In genomic region chr1:60564691-60565090, GRCm38 (mm10) we compare ENCODE assay signal across 8 mouse cellular contexts. TPM values are rescaled to one million over a fixed set of nuclear protein-coding genes. Genes with fewer than 3 reads are reported as not detected.
A peak's percentile ranks its signal among the peaks of the same experiment; 100 is the strongest.
DNase-seq lines count a peak whose midpoint lies in the region; ATAC-seq and TF ChIP-seq lines count a peak whose summit lies in the region.

No protein-coding gene starts in this region.

- no peak for TF ChIP-seq POLR2A in CH12.LX (IDR thresholded peaks at IDR 0.05; ENCODE audit: low read depth, low read length)

- peaks cover 2 to 10% of the 10 kb centered on the region in 2 experiments; a peak in 3 of 4 replicates for H3K4me1 ChIP-seq in CH12.LX (ENCODE audit: control insufficient read depth in 1 of 2, insufficient read depth in 2 of 2)
- H3K4me1 ChIP-seq in heart, postnatal 0 days (ENCODE audit: control insufficient read depth, insufficient read depth) = peaks cover 20% of the 10 kb centered on the region; the same call in 1 of the 2 replicates
- no peaks in the 10 kb centered on the region; the same call in none of the 2 replicates for H3K4me1 ChIP-seq in liver, postnatal 0 days (ENCODE audit: insufficient read depth)

- in situ Hi-C loops in CH12.LX (cut with MboI; ENCODE audit: low pct_ligation_motif_present, low pct_unique_long_range_greater_than_20kb, low sequenced_read_pairs) = loop anchor here (25.0 kb wide), 1 partner anchor 248 kb away; no protein-coding TSS in a partner anchor

- H3K27ac ChIP-seq in CH12.LX (ENCODE audit: insufficient read depth, low read depth) = no peak overlapping the region
- H3K27ac ChIP-seq in heart, postnatal 0 days (ENCODE audit: low read depth) = no peak overlapping the region; the same call in 1 of the 2 replicates
- 0 out of 2 replicates have a peak overlapping the region, but pooled peaks have one; percentile 19 for H3K27ac ChIP-seq in liver, postnatal 0 days (ENCODE audit: low read depth)

- H3K4me2 ChIP-seq in CH12.LX (ENCODE audit: insufficient read depth, low read depth, poor library complexity, severe bottlenecking) = peak overlapping the region; percentile 96
- peak overlapping the region; percentile 74 for H3K4me2 ChIP-seq in heart, postnatal 0 days (ENCODE audit: low read depth, low read length)
- peak overlapping the region; percentile 76 for H3K4me2 ChIP-seq in liver, postnatal 0 days (ENCODE audit: low read depth, low read length)

- no peak for TF ChIP-seq CTCF in CH12.LX (conservative IDR thresholded peaks at IDR 0.05 in 1 of 2, IDR thresholded peaks at IDR 0.05 in 1 of 2; ENCODE audit: low read depth in 2 of 2, low read length in 2 of 2)
- no peak for TF ChIP-seq CTCF in heart, postnatal 0 days (IDR thresholded peaks at IDR 0.05; ENCODE audit: low read depth)
- no peak for TF ChIP-seq CTCF in liver, postnatal 0 days (IDR thresholded peaks at IDR 0.05; ENCODE audit: low read depth)

- peaks cover 10% of the 10 kb centered on the region for H3K79me2 ChIP-seq in CH12.LX (replicated peaks; ENCODE audit: control insufficient read depth, extremely low read depth, insufficient read depth, poor library complexity, severe bottlenecking)

- H3K4me3 ChIP-seq in CH12.LX (replicated peaks in 1 of 3; ENCODE audit: low read depth in 2 of 3, low read length in 2 of 3, poor library complexity in 1 of 3) = no peak overlapping the region
- peak overlapping the region; percentile 100 for H3K4me3 ChIP-seq in heart, postnatal 0 days (ENCODE audit: low read depth, low read length)
- H3K4me3 ChIP-seq in liver, postnatal 0 days (ENCODE audit: low read depth, low read length) = peak overlapping the region; percentile 83

- TF ChIP-seq RAD21 in CH12.LX (IDR thresholded peaks at IDR 0.05; ENCODE audit: low read depth, low read length) = no peak

- H3K9ac ChIP-seq in CH12.LX (ENCODE audit: insufficient read depth, low read depth) = no peak overlapping the region
- no peak overlapping the region; the same call in 1 of the 2 replicates for H3K9ac ChIP-seq in heart, postnatal 0 days (replicated peaks; ENCODE audit: low read depth, low read length)
- H3K9ac ChIP-seq in liver, postnatal 0 days (replicated peaks) = no peak overlapping the region

- DNase-seq in heart, adult 11 months = peak; percentile 76
- no peak for DNase-seq in heart, postnatal 10 days
- DNase-seq in CH12.LX (ENCODE audit: extremely low read depth) = no peak
- no peak for DNase-seq in heart, postnatal 0 days (ENCODE audit: low spot score)
- DNase-seq in liver, postnatal 0 days = no peak
- no peak for DNase-seq in Muller cell, postnatal 12 days (ENCODE audit: inconsistent ontology term)
- no peak for DNase-seq in layer of hippocampus, postnatal 10 days (ENCODE audit: low spot score in 2 of 2)
- DNase-seq in frontal cortex, adult 2 months (ENCODE audit: extremely low spot score in 1 of 2, low spot score in 1 of 2) = no peak

- peaks cover 4 to 12% of the 10 kb centered on the region in 2 experiments for H3K36me3 ChIP-seq in CH12.LX (replicated peaks in 1 of 2; ENCODE audit: control insufficient read depth in 1 of 2, insufficient read depth in 1 of 2, low read length in 1 of 2)
- peaks cover 15% of the 10 kb centered on the region for H3K36me3 ChIP-seq in heart, postnatal 0 days (replicated peaks; ENCODE audit: control insufficient read depth, insufficient read depth, low read length)
- H3K36me3 ChIP-seq in liver, postnatal 0 days (replicated peaks; ENCODE audit: insufficient read depth, low read length) = peaks cover 17% of the 10 kb centered on the region; the same call in 1 of the 2 replicates

- WGBS in heart, postnatal 0 days = 43% methylated on average over 5 of the region's 5 CpGs
- WGBS in liver, postnatal 0 days (ENCODE audit: insufficient replicate concordance) = 52% methylated on average over 5 of the region's 5 CpGs

- H3K27me3 ChIP-seq in CH12.LX (replicated peaks) = peaks cover 5% of the 10 kb centered on the region
- H3K27me3 ChIP-seq in heart, postnatal 0 days (ENCODE audit: control insufficient read depth, insufficient read depth, low read length) = no peaks in the 10 kb centered on the region
- H3K27me3 ChIP-seq in liver, postnatal 0 days (ENCODE audit: insufficient read depth, low read length) = peaks cover 12% of the 10 kb centered on the region; the same call in 1 of the 2 replicates

- no peak for ATAC-seq in heart, postnatal 0 days (ENCODE audit: insufficient read depth, low read depth)
- no peak for ATAC-seq in liver, postnatal 0 days

- TF ChIP-seq EP300 in CH12.LX (IDR thresholded peaks at IDR 0.05; ENCODE audit: low read length) = no peak
- no peak for TF ChIP-seq EP300 in heart, postnatal 0 days (IDR thresholded peaks at IDR 0.05; ENCODE audit: low read depth)
- no peak for TF ChIP-seq EP300 in liver, postnatal 0 days (IDR thresholded peaks at IDR 0.05; ENCODE audit: low read depth)

- H3K9me3 ChIP-seq in CH12.LX (replicated peaks; ENCODE audit: low read length) = peaks cover 10% of the 10 kb centered on the region
- H3K9me3 ChIP-seq in heart, postnatal 0 days (replicated peaks; ENCODE audit: control insufficient read depth, low read length) = peaks cover 3% of the 10 kb centered on the region; the same call in 1 of the 2 replicates
- H3K9me3 ChIP-seq in liver, postnatal 0 days (ENCODE audit: low read length) = peaks cover 13% of the 10 kb centered on the region

- intact Hi-C loops in heart, postnatal 10 days (cut with DNase I) = loop anchor here (5.0 kb wide), 2 partner anchors 103 to 153 kb away; partner anchors contain the start of gene Cd28

- dilution Hi-C loops in CH12.LX (cut with MboI; ENCODE audit: extremely low pct_ligation_motif_present, extremely low pct_unique_long_range_greater_than_20kb, low sequenced_read_pairs) = no loop called here

TF ChIP-seq in CH12.LX, 34 proteins besides CTCF, POLR2A, EP300 and RAD21:
- no peak for TF ChIP-seq MYC (IDR thresholded peaks at IDR 0.05; ENCODE audit: low read depth, low read length)
- TF ChIP-seq CHD1 (IDR thresholded peaks at IDR 0.05; ENCODE audit: low read depth, low read length) = no peak

RNA-seq across cellular contexts. Expression of gene Raph1, which starts 2.2 kb away (rescaled TPM):
- 100 to 1,000 TPM; 132 to 182 TPM for total RNA-seq in heart, postnatal 10 days (2021)
- 5.7 and 6.2 TPM in 2 replicates for total RNA-seq in CH12.LX (2012; rRNA removed)
- 3.7 TPM in 2 replicates for total RNA-seq in CH12.LX (2014; rRNA removed)
- 7.6 and 8.2 TPM in 2 replicates for polyA plus RNA-seq in CH12.LX (2012; ENCODE audit: insufficient read length, low read depth)
- 76.5 and 139 TPM in 2 replicates for total RNA-seq in heart, postnatal 0 days (2014; rRNA removed; ENCODE audit: low replicate concordance)
- polyA plus RNA-seq in heart, postnatal 0 days (2015; fragmentation: Nextera tagmentation; extraction: Ambion mirVana) = 38.8 and 41.4 TPM in 2 replicates
- 14.6 and 16.9 TPM in 2 replicates for polyA plus RNA-seq in liver, postnatal 0 days (2015; fragmentation: Nextera tagmentation; extraction: Ambion mirVana)
- total RNA-seq in layer of hippocampus, postnatal 10 days (2021) = 100 to 1,000 TPM in 1 of 2 experiments, 10 to 100 TPM in 1; 89.5 to 103 TPM
- polyA plus RNA-seq in frontal cortex, adult 2 months (2012; rRNA removed) = 16.0 and 19.7 TPM in 2 replicates

Comparison
In these comparisons a context has a peak if more than half of its experiments do, and no peak if none do; other contexts are left out.
1. H3K4me3 ChIP-seq: peak in heart, postnatal 0 days (single experiment) and liver, postnatal 0 days (single experiment); none in CH12.LX (0 of 3).
2. RNA of gene Raph1, which starts 2.2 kb away (total RNA-seq): 132 to 182 TPM in heart, postnatal 10 days, 76.5 to 139 TPM in heart, postnatal 0 days and 89.5 to 103 TPM in layer of hippocampus, postnatal 10 days; 3.7 to 6.2 TPM in CH12.LX; every median in the first group is over 10 times any median in the second.
3. Peak in every context shown above with its lines, with median percentiles within 50 percentile points of each other: H3K4me2 ChIP-seq.